Mouse (Mus musculus) heart, adult 2 months (tissue): Measurements from ENCODE around the gene Dok3. TPM values are rescaled to one million over a fixed set of nuclear protein-coding genes. Genes with fewer than 3 reads are reported as not detected.

Source experiments
- DNase-seq, 2 experiments: peaks; one replicate each; pipeline ENCODE4 v3.0.0; 2021
- H3K27ac ChIP-seq: fragments of 200-600 bp; 2 replicates; pipeline ENCODE4 v1.8.1; 2022
- H3K27me3 ChIP-seq: fragments of 200-500 bp; 2 replicates; pipeline ENCODE4 v1.6.1; 2012; ENCODE audit warnings: mild to moderate bottlenecking, low read length, inconsistent platforms, mixed read lengths; ENCODE audit not compliant: control insufficient read depth, insufficient read depth
- H3K36me3 ChIP-seq: fragments of 200-500 bp; 2 replicates; pipeline ENCODE4 v1.6.1; 2012; ENCODE audit warnings: low read length, inconsistent platforms; ENCODE audit not compliant: control insufficient read depth, insufficient read depth
- H3K4me1 ChIP-seq: fragments of 200-500 bp; 2 replicates; pipeline ENCODE4 v1.6.1; 2011; ENCODE audit warnings: low read length; ENCODE audit not compliant: control insufficient read depth, insufficient read depth
- H3K4me3 ChIP-seq: fragments of 200-600 bp; 2 replicates; pipeline ENCODE4 v1.8.1; 2022
- H3K79me2 ChIP-seq: fragments of 200-500 bp; replicated peaks from 2 replicates; pipeline ENCODE4 v1.6.1; 2012; ENCODE audit warnings: mild to moderate bottlenecking, inconsistent platforms, low read length, moderate library complexity, mixed read lengths; ENCODE audit not compliant: control insufficient read depth, insufficient read depth
- H3K9ac ChIP-seq: fragments of 200-500 bp; 2 replicates; pipeline ENCODE4 v1.6.1; 2012; ENCODE audit warnings: low read depth, mild to moderate bottlenecking, control low read depth, inconsistent platforms, low read length, mixed read lengths
- CTCF ChIP-seq: fragments of 200-600 bp; IDR thresholded peaks from 2 replicates; pipeline ENCODE4 v1.8.1; 2022; ENCODE audit warnings: antibody characterized with exemption, mild to moderate bottlenecking, moderate library complexity
- EP300 ChIP-seq: fragments of 200-500 bp; IDR thresholded peaks from 2 replicates; pipeline ENCODE4 v1.6.1; 2011; ENCODE audit warnings: low read depth, low read length, control low read depth; ENCODE audit not compliant: insufficient read depth
- POLR2A ChIP-seq: fragments of 200-500 bp; IDR thresholded peaks from 2 replicates; pipeline ENCODE4 v1.6.1; 2011; ENCODE audit warnings: mild to moderate bottlenecking, low read depth, low read length, control low read depth; ENCODE audit not compliant: insufficient read depth
- WGBS: fragments of 180-500 bp; shearing (Covaris S2); methylation state at CpG from one replicate; pipeline ENCODE4 v1.1.7; 2018; 5-methylcytosine and 5-hydroxymethylcytosine counted together
- intact Hi-C: fragments of 180-260 bp; cut with DNase I; formaldehyde crosslinking; loops from one replicate; pipeline ENCODE4 v1.15.1; 2025
- microRNA-seq, 2 experiments: library from miRNA; unstranded; fragments of <30 nt; microRNA quantifications; one replicate each; pipeline ENCODE4 v1.2.0; 2021
- polyA plus RNA-seq: library from polyadenylated mRNA; depleted of rRNA; stranded (reverse); fragments of >200 nt; gene quantifications from 2 replicates; pipeline ENCODE4 v1.2.3, GENCODE M21; 2012; rRNA removed
- total RNA-seq, 2 experiments: library from RNA; stranded (reverse); gene quantifications; 2 replicates each; pipeline ENCODE4 v1.2.3; 2021

The Dok3 gene
- total and polyA plus RNA-seq, 3 experiments: 1.9 to 7.3 (median 2.4) TPM

DNA sequence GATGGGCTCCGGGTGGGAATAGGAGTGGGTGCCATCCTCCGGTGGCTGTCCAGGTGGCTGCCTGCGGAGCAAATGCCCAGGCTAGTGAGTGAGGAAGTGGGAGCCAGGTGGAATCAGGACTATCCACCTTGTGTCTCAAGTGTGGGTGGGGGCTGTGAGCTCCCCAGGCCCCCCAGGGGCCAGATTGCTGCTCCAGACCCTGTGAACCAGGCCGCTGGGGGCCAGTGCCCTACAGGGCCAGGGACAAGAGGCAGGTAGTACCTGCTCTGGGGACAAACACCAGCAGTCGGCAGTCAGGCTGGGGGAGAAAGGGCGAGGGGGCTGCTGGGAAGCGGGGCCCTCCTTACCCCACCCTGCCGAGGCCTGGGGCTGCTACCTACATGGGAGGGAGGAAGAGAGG, 52.8 kb downstream of the Dok3 start:
- WGBS: 93% methylated on average over 8 of the region's 8 CpGs
- DNase-seq: no peak
- H3K9ac ChIP-seq: no peak overlapping the region
- no peak overlapping the region for H3K27ac ChIP-seq
- no peak overlapping the region for H3K4me3 ChIP-seq
- H3K4me1 ChIP-seq: peaks cover 6% of the 10 kb centered on the region
- H3K27me3 ChIP-seq: no peaks in the 10 kb centered on the region
- no peaks in the 10 kb centered on the region for H3K79me2 ChIP-seq
- no peaks in the 10 kb centered on the region for H3K36me3 ChIP-seq
- intact Hi-C loops: no loop called here
- TF ChIP-seq CTCF (no peak), EP300 (no peak), POLR2A (no peak)

DNA sequence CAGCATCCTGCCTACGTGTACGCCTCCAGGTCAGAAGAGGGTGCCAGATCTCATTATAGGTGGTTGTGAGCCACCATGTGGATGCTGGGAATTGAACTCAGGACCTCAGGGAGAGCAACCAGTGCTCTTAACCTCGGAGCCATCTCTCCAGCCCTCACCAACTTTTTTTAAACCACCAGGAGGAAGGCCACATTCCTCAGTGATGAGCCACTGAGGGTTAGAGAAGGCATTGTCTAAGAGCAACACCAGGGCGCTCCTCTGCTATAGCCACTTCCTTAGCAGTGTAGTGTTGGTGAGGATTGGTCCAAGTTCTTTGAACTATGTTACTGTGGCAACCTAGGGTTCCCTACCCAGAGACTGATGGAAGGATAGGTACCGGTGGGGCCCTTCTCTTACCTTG, 53.3 kb downstream of the Dok3 start:
- intact Hi-C loops: no loop called here
- Histone ChIP-seq H3K9ac (no peak overlapping the region), H3K4me1 (peaks cover 6% of the 10 kb centered on the region), H3K79me2 (no peaks in the 10 kb centered on the region), H3K27me3 (no peaks in the 10 kb centered on the region), H3K27ac (no peak overlapping the region), H3K36me3 (no peaks in the 10 kb centered on the region), H3K4me3 (no peak overlapping the region)
- TF ChIP-seq EP300 (no peak), CTCF (no peak), POLR2A (no peak)
- no peak for DNase-seq
- 87% methylated on average over 5 of the region's 5 CpGs for WGBS

DNA sequence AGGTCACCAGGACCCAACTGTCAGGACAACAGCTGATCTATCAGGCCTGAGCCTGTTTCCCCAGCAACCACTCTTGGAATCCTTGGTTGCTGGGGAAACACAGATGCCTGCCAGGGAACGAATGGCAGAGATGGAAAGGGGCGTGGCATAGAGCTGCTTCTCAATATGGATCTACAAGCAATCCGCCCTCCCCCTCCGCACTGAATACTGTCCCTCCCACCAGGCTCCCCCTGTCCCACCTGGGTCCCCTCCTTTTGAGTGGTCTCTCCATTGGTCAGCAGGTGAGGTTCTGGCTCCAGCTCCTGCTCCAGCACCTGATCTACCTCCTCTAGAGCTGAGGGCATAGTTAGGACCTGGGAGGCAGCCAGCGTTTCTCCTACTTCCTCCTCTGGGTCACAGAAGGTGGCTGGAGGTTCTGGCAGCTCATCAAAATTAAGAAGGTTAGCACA, 54.5 kb downstream of the Dok3 start:
- WGBS: 71% methylated on average over 5 of the region's 5 CpGs
- no peak for DNase-seq
- Histone ChIP-seq H3K9ac (no peak overlapping the region), H3K27ac (no peak overlapping the region), H3K79me2 (no peaks in the 10 kb centered on the region), H3K27me3 (no peaks in the 10 kb centered on the region), H3K4me1 (peaks cover 6% of the 10 kb centered on the region), H3K36me3 (no peaks in the 10 kb centered on the region), H3K4me3 (no peak overlapping the region)
- intact Hi-C loops: no loop called here
- no peak for TF ChIP-seq EP300

DNA sequence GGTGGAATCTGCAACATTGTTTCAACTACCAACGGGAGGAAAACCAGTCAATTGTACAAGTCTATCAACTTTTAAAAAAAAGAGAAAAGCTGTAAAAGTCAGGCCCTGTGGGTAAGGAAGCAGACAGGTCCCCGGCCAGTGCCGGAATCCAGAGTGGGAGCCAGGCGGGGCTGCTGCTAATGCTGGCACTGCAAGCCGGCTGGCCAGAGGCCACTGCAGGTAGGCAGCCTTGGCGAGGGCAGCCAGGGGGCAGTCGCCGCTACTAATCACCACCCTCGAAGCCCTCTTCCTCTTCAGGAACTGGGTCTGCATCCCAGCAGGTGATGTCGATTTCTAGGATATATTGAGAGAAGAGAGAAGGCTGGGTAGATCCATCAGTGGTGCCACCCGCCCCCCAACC, 55.1 kb downstream of the Dok3 start:
- Histone ChIP-seq H3K27ac (no peak overlapping the region), H3K4me1 (peaks cover 6% of the 10 kb centered on the region), H3K27me3 (no peaks in the 10 kb centered on the region), H3K79me2 (no peaks in the 10 kb centered on the region), H3K4me3 (no peak overlapping the region), H3K9ac (no peak overlapping the region), H3K36me3 (no peaks in the 10 kb centered on the region)
- TF ChIP-seq CTCF: 0 out of 2 replicates have a peak, but pooled peaks have one; percentile 5
- no peak for TF ChIP-seq EP300
- WGBS: 64% methylated on average over 11 of the region's 11 CpGs
- intact Hi-C loops: loop anchor here (2.0 kb wide), 2 partner anchors 27 to 39 kb away; partner anchors contain the start of gene Pdlim7
- DNase-seq: no peak

Small RNA genes lying within 50 kb of the gene (microRNA-seq; reads per million reads assigned to microRNA genes)
- 1.7 to 2.7 reads per million in 2 experiments for gene Mir6944
- gene Mir6945: 0.56 to 1.2 reads per million in 2 experiments

Other genes with a start within 250 kb of the Dok3 start
- 10 to 100 TPM; 37.4 to 40.8 TPM for gene Prelid1, start 208.8 kb downstream of the Dok3 start, total RNA-seq
- gene Prelid1, start 208.8 kb downstream of the Dok3 start, polyA plus RNA-seq: 67.4 and 70.1 TPM in 2 replicates
- gene Rab24, start 207.3 kb downstream of the Dok3 start, total RNA-seq: 10 to 100 TPM; 29.1 to 37.2 TPM
- 60.6 and 68.9 TPM in 2 replicates for gene Rab24, start 207.3 kb downstream of the Dok3 start, polyA plus RNA-seq
- gene Mxd3, start 199.5 kb downstream of the Dok3 start, total RNA-seq: not detected
- 0.21 and 0.53 TPM in 2 replicates for gene Mxd3, start 199.5 kb downstream of the Dok3 start, polyA plus RNA-seq
- 10 to 100 TPM; 50.5 to 52.2 TPM for gene Lman2, start 166.5 kb downstream of the Dok3 start, total RNA-seq
- gene Lman2, start 166.5 kb downstream of the Dok3 start, polyA plus RNA-seq: 52.6 and 83.6 TPM in 2 replicates
- under 1 TPM; 0.23 to 0.73 TPM for gene Rgs14, start 159.6 kb downstream of the Dok3 start, total RNA-seq
- gene Rgs14, start 159.6 kb downstream of the Dok3 start, polyA plus RNA-seq: 0.97 and 1.9 TPM in 2 replicates
- not detected for gene Slc34a1, start 131.1 kb downstream of the Dok3 start, total RNA-seq
- 0.16 and 0.18 TPM in 2 replicates for gene Slc34a1, start 131.1 kb downstream of the Dok3 start, polyA plus RNA-seq
- not detected for gene Pfn3, start 114.1 kb downstream of the Dok3 start, total RNA-seq
- not detected in 2 replicates for gene Pfn3, start 114.1 kb downstream of the Dok3 start, polyA plus RNA-seq
- not detected for gene F12, start 102.5 kb downstream of the Dok3 start, total RNA-seq
- gene F12, start 102.5 kb downstream of the Dok3 start, polyA plus RNA-seq: 0.23 TPM in 1 of 2 replicates, not detected in the other
- 10 to 100 TPM; 17.1 to 19.5 TPM for gene Grk6, start 84.2 kb downstream of the Dok3 start, total RNA-seq
- gene Grk6, start 84.2 kb downstream of the Dok3 start, polyA plus RNA-seq: 22.5 and 29.0 TPM in 2 replicates
- under 1 TPM; 0.86 to 0.94 TPM for gene Prr7, start 65.0 kb downstream of the Dok3 start, total RNA-seq
- 0.53 and 1.1 TPM in 2 replicates for gene Prr7, start 65.0 kb downstream of the Dok3 start, polyA plus RNA-seq
- 1 to 10 TPM; 4.8 to 9.3 TPM for gene Dbn1, start 41.2 kb downstream of the Dok3 start, total RNA-seq
- gene Dbn1, start 41.2 kb downstream of the Dok3 start, polyA plus RNA-seq: 10.4 and 11.5 TPM in 2 replicates
- 10 to 100 TPM; 46.9 to 54.0 TPM for gene Pdlim7, start 15.6 kb downstream of the Dok3 start, total RNA-seq
- 86.3 and 98.2 TPM in 2 replicates for gene Pdlim7, start 15.6 kb downstream of the Dok3 start, polyA plus RNA-seq
- 10 to 100 TPM; 13.0 to 13.9 TPM for gene Ddx41, start 7.4 kb upstream of the Dok3 start, total RNA-seq
- 20.7 and 21.1 TPM in 2 replicates for gene Ddx41, start 7.4 kb upstream of the Dok3 start, polyA plus RNA-seq
- gene Fam193b, start 41.8 kb upstream of the Dok3 start, total RNA-seq: 10 to 100 TPM; 11.2 to 13.0 TPM
- 43.9 and 46.1 TPM in 2 replicates for gene Fam193b, start 41.8 kb upstream of the Dok3 start, polyA plus RNA-seq
- gene Tmed9, start 44.4 kb upstream of the Dok3 start, total RNA-seq: 10 to 100 TPM; 85.5 to 95.7 TPM
- gene Tmed9, start 44.4 kb upstream of the Dok3 start, polyA plus RNA-seq: 64.5 and 91.4 TPM in 2 replicates
- gene B4galt7, start 70.6 kb upstream of the Dok3 start, total RNA-seq: 1 to 10 TPM; 8.8 to 9.8 TPM
- 11.4 and 13.2 TPM in 2 replicates for gene B4galt7, start 70.6 kb upstream of the Dok3 start, polyA plus RNA-seq
- 10 to 100 TPM; 10.4 to 10.9 TPM for gene Caml, start 93.7 kb upstream of the Dok3 start, total RNA-seq
- 11.7 and 14.9 TPM in 2 replicates for gene Caml, start 93.7 kb upstream of the Dok3 start, polyA plus RNA-seq
- gene Ddx46, start 105.7 kb upstream of the Dok3 start, total RNA-seq: 10 to 100 TPM; 20.8 to 21.1 TPM
- 7.9 and 14.8 TPM in 2 replicates for gene Ddx46, start 105.7 kb upstream of the Dok3 start, polyA plus RNA-seq
- gene B230219D22Rik, start 163.8 kb upstream of the Dok3 start, total RNA-seq: 10 to 100 TPM; 39.4 to 42.2 TPM
- gene B230219D22Rik, start 163.8 kb upstream of the Dok3 start, polyA plus RNA-seq: 22.1 and 52.1 TPM in 2 replicates
- gene Txndc15, start 185.4 kb upstream of the Dok3 start, total RNA-seq: 10 to 100 TPM; 39.4 to 47.1 TPM
- gene Txndc15, start 185.4 kb upstream of the Dok3 start, polyA plus RNA-seq: 29.1 and 37.5 TPM in 2 replicates
- gene Pcbd2, start 198.1 kb upstream of the Dok3 start, total RNA-seq: 10 to 100 TPM; 46.7 to 47.6 TPM
- gene Pcbd2, start 198.1 kb upstream of the Dok3 start, polyA plus RNA-seq: 34.0 and 34.6 TPM in 2 replicates